In genomic region chr3:98868219-98868618, GRCm38 (mm10) we compare ENCODE assay signal across 23 mouse cellular contexts. TPM values are rescaled to one million over a fixed set of nuclear protein-coding genes. Genes with fewer than 3 reads are reported as not detected.
DNase-seq lines count a peak whose midpoint lies in the region; ATAC-seq and TF ChIP-seq lines count a peak whose summit lies in the region.
"Had no signal": no experiment of that assay in that cellular context is flagged by ENCODE, and none has a peak within 500 bp of the region (broad histone marks: within the 10 kb centered on the region; RNA-seq: fewer than 3 reads in every experiment).

No protein-coding gene starts in this region.

- no peaks in the 10 kb centered on the region for H3K9me3 ChIP-seq in liver, postnatal 0 days (ENCODE audit: low read length)
- H3K9me3 ChIP-seq in liver, embryonic 12.5 days (replicated peaks), result no peaks in the 10 kb centered on the region
- H3K9me3 ChIP-seq: G1E had no signal

- TF ChIP-seq EP300 in liver, postnatal 0 days (IDR thresholded peaks at IDR 0.05; ENCODE audit: low read depth), result peak; percentile 45; the same call in 1 of the 2 replicates

- no peaks in the 10 kb centered on the region for H3K36me3 ChIP-seq in liver, adult 2 months (ENCODE audit: control insufficient read depth, insufficient read depth, low read length)
- H3K36me3 ChIP-seq in liver, postnatal 0 days (replicated peaks; ENCODE audit: insufficient read depth, low read length), result no peaks in the 10 kb centered on the region
- H3K36me3 ChIP-seq in liver, embryonic 12.5 days, result no peaks in the 10 kb centered on the region
- H3K36me3 ChIP-seq: G1E had no signal

- no peaks in the 10 kb centered on the region; the same call in 1 of the 2 replicates for H3K4me1 ChIP-seq in liver, adult 2 months (ENCODE audit: control insufficient read depth, insufficient read depth, low read length)
- H3K4me1 ChIP-seq in liver, postnatal 0 days (ENCODE audit: insufficient read depth), result no peaks in the 10 kb centered on the region
- H3K4me1 ChIP-seq in liver, embryonic 12.5 days, result no peaks in the 10 kb centered on the region

- H3K4me3 ChIP-seq in liver, adult 2 months (ENCODE audit: insufficient read depth, low read depth, low read length), result no peak overlapping the region
- no peak overlapping the region for H3K4me3 ChIP-seq in liver, postnatal 0 days (ENCODE audit: low read depth, low read length)
- no peak overlapping the region for H3K4me3 ChIP-seq in liver, embryonic 12.5 days

- no peak overlapping the region for H3K9ac ChIP-seq in liver, adult 2 months (ENCODE audit: low read depth, low read length)
- H3K9ac ChIP-seq in liver, postnatal 0 days (replicated peaks), result no peak overlapping the region
- H3K9ac ChIP-seq in liver, embryonic 12.5 days, result no peak overlapping the region

- 19% methylated on average over 2 of the region's 2 CpGs for WGBS in liver, adult 2 months
- WGBS in liver, postnatal 0 days (ENCODE audit: insufficient replicate concordance), result 62% methylated on average over 2 of the region's 2 CpGs
- 66% methylated on average over 2 of the region's 2 CpGs for WGBS in liver, embryonic 12.5 days (ENCODE audit: insufficient replicate concordance)

- TF ChIP-seq POLR2A in liver, adult 2 months (IDR thresholded peaks at IDR 0.05; ENCODE audit: extremely low read depth, insufficient read depth, low read length), result no peak

- H3K4me2 ChIP-seq in liver, postnatal 0 days (ENCODE audit: low read depth, low read length), result no peak overlapping the region
- no peak overlapping the region for H3K4me2 ChIP-seq in liver, embryonic 12.5 days

- peak; percentile 81 for DNase-seq in liver, adult 2 months (ENCODE audit: extremely low read depth, low read depth, low spot score)
- no peak for DNase-seq in liver
- DNase-seq in liver, postnatal 0 days, result no peak
- DNase-seq: adrenal gland, adult 2 months; adrenal gland, adult 8-10 months; adrenal gland, postnatal 10 days; adrenal gland, postnatal 14 days; adrenal gland, postnatal 25 days; adrenal gland, postnatal 36 days; B cell, adult 2 months; cerebellum, adult 11 months; cerebellum, adult 11-12 months; cerebellum, adult 18-20 months had no signal

- TF ChIP-seq CTCF in liver, adult 2 months (IDR thresholded peaks at IDR 0.05; ENCODE audit: low read depth, low read length), result no peak
- TF ChIP-seq CTCF in liver, postnatal 0 days (IDR thresholded peaks at IDR 0.05; ENCODE audit: low read depth), result no peak

- no peaks in the 10 kb centered on the region for H3K79me2 ChIP-seq in liver, adult 2 months (ENCODE audit: control insufficient read depth, insufficient read depth, low read length)

- peak; percentile 72 for ATAC-seq in liver, postnatal 0 days
- no peak for ATAC-seq in liver, embryonic 12.5 days
- ATAC-seq: activated CD4-positive, CD25-positive, alpha-beta regulatory T cell, adult 4 months; CD4-positive, CD25-positive, alpha-beta regulatory T cell, adult 4 months; Patski had no signal

- H3K27me3 ChIP-seq in liver, adult 2 months (ENCODE audit: control insufficient read depth, insufficient read depth, low read length), result no peaks in the 10 kb centered on the region; the same call in 1 of the 2 replicates
- H3K27me3 ChIP-seq in liver, postnatal 0 days (ENCODE audit: insufficient read depth, low read length), result no peaks in the 10 kb centered on the region
- H3K27me3 ChIP-seq in liver, embryonic 12.5 days (replicated peaks), result no peaks in the 10 kb centered on the region
- H3K27me3 ChIP-seq: CH12.LX, Patski had no signal

- H3K27ac ChIP-seq in liver, adult 2 months (replicated peaks; ENCODE audit: insufficient read depth, low read depth, low read length), result no peak overlapping the region
- no peak overlapping the region for H3K27ac ChIP-seq in liver, postnatal 0 days (ENCODE audit: low read depth)
- no peak overlapping the region for H3K27ac ChIP-seq in liver, embryonic 12.5 days

RNA-seq across cellular contexts. Expression of gene Hsd3b1, which starts 8.6 kb away (rescaled TPM):
- total RNA-seq in liver, adult 2 months (2014; rRNA removed), result 0.65 and 35.3 TPM in 2 replicates
- 0.29 and 0.46 TPM in 2 replicates for polyA plus RNA-seq in liver, adult 2 months (2012; rRNA removed)
- polyA plus RNA-seq in liver, postnatal 0 days (2015; fragmentation: Nextera tagmentation; extraction: Ambion mirVana), result 56.4 and 60.2 TPM in 2 replicates
- polyA plus RNA-seq in liver, embryonic 12.5 days (2016; fragmentation: Nextera tagmentation; extraction: Ambion mirVana), result 11.0 and 11.7 TPM in 2 replicates
- total RNA-seq: CH12.LX, G1E, MEL had no signal
- polyA plus RNA-seq: activated CD4-positive, CD25-positive, alpha-beta regulatory T cell, adult 4 months; C2C12; CD4-positive, CD25-positive, alpha-beta regulatory T cell, adult 4 months; G1E; Patski had no signal

RNA-seq across cellular contexts. Expression of gene Hao2, which starts 24.8 kb away (rescaled TPM):
- 20.8 and 30.0 TPM in 2 replicates for total RNA-seq in liver, adult 2 months (2014; rRNA removed)
- polyA plus RNA-seq in liver, adult 2 months (2012; rRNA removed), result 18.7 and 33.7 TPM in 2 replicates
- polyA plus RNA-seq in liver, postnatal 0 days (2015; fragmentation: Nextera tagmentation; extraction: Ambion mirVana), result 34.5 and 36.6 TPM in 2 replicates
- 0.71 and 0.88 TPM in 2 replicates for polyA plus RNA-seq in liver, embryonic 12.5 days (2016; fragmentation: Nextera tagmentation; extraction: Ambion mirVana)
- total RNA-seq: CH12.LX, ES-E14, G1E, MEL had no signal
- polyA plus RNA-seq: activated CD4-positive, CD25-positive, alpha-beta regulatory T cell, adult 4 months; brain, embryonic 14.5 days; C2C12; CD4-positive, CD25-positive, alpha-beta regulatory T cell, adult 4 months; G1E; Patski had no signal

RNA-seq across cellular contexts. Expression of gene Hsd3b6, which starts 54.0 kb away (rescaled TPM):
- 0.07 TPM in 1 of 2 replicates, not detected in the other for total RNA-seq in liver, adult 2 months (2014; rRNA removed)
- polyA plus RNA-seq in liver, adult 2 months (2012; rRNA removed), result not detected in 2 replicates
- 0.81 and 1.5 TPM in 2 replicates for polyA plus RNA-seq in liver, postnatal 0 days (2015; fragmentation: Nextera tagmentation; extraction: Ambion mirVana)
- 45.7 and 53.1 TPM in 2 replicates for polyA plus RNA-seq in liver, embryonic 12.5 days (2016; fragmentation: Nextera tagmentation; extraction: Ambion mirVana)
- total RNA-seq: CH12.LX, ES-E14, MEL had no signal
- polyA plus RNA-seq: activated CD4-positive, CD25-positive, alpha-beta regulatory T cell, adult 4 months; C2C12; CD4-positive, CD25-positive, alpha-beta regulatory T cell, adult 4 months; G1E had no signal

Comparison
In these comparisons a context has a peak if more than half of its experiments do, and no peak if none do; other contexts are left out.
1. RNA of gene Hao2, which starts 24.8 kb away (polyA plus RNA-seq): 34.5 to 36.6 TPM in liver, postnatal 0 days and 18.7 to 33.7 TPM in liver, adult 2 months; 0.71 to 0.88 TPM in liver, embryonic 12.5 days; every median in the first group is over 10 times any median in the second.
2. RNA of gene Hsd3b6, which starts 54.0 kb away (polyA plus RNA-seq): 45.7 to 53.1 TPM in liver, embryonic 12.5 days; 0.81 to 1.5 TPM in liver, postnatal 0 days and not detected in liver, adult 2 months; every median in the first group is over 10 times any median in the second.